18 mouse cellular contexts compared by ENCODE assay signal in the genomic region with DNA sequence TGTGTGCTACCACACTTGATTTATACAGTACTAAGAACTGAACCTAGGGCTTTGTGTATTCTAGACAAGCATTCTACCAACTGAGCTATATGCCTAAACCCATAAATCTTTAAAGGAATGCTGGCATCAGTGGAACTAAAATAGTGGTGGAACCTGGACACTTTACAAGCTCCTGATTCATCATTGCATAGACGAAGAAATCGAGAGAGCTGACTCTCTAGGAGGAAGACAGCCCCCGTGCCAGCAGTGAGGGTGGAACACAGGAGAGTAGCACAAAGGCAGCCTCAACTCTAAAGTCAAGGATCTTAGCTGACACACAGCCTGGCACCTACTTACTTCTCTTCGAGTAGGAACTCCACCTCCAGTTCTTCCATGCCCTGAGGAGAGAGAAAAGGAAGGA.
A peak's percentile ranks its signal among the peaks of the same experiment; 100 is the strongest.
DNase-seq lines count a peak whose midpoint lies in the region; ATAC-seq lines count a peak whose summit lies in the region.
"Had no signal": no experiment of that assay in that cellular context is flagged by ENCODE, and none has a peak within 500 bp of the region (broad histone marks: within the 10 kb centered on the region; RNA-seq: fewer than 3 reads in every experiment).

No protein-coding gene starts in this region.

- no peak for DNase-seq in frontal cortex, postnatal 36 days (ENCODE audit: low spot score in 2 of 2)
- DNase-seq in brain, adult 2 months (ENCODE audit: low read depth, low spot score), result peak; percentile 44
- DNase-seq in right cerebral cortex, adult 18-20 months, result no peak
- DNase-seq: adrenal gland, adult 2 months; adrenal gland, adult 8-10 months; adrenal gland, postnatal 10 days; adrenal gland, postnatal 14 days; adrenal gland, postnatal 25 days; adrenal gland, postnatal 36 days; B cell, adult 2 months; cerebellum, adult 11 months; cerebellum, adult 11-12 months; cerebellum, adult 18-20 months; cerebellum, adult 2 months had no signal

- ATAC-seq in frontal cortex, adult (ENCODE audit: low TSS enrichment), result peak; percentile 65
- ATAC-seq: activated CD4-positive, CD25-positive, alpha-beta regulatory T cell, adult 4 months; CD4-positive, CD25-positive, alpha-beta regulatory T cell, adult 4 months; Patski had no signal
